Mouse (Mus musculus) embryo, embryonic 10.5 days (tissue): ENCODE measurements around the gene Nubp1.

Source experiments
- DNase-seq: peaks from one replicate; pipeline ENCODE4 v3.0.0-alpha.2; 2015; ENCODE audit warnings: low spot score

Nubp1 gene

GRCm38 (mm10) chr16:10468201-10468600 lies 56.5 kb downstream of the Nubp1 start:
- DNase-seq, result no peak

DNA sequence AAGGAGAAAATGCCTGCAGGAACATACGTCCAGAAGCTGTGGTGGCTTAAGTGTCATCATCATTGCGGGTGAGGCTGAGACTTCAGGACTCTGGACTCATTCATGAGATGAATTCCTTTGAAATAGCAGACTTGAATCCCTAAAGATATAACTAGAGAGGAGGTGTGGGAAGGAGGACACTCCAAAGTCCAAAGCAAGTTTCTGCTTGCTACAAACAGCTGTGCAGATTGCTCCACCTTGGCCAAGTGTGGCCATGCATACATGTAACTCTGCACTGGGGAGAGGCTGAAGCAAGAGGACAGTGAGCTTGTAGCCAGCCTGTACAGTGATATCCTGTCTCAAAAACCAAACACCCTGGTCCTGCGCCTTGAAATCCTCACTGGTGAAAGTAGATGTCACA lies 60.2 kb downstream of the Nubp1 start:
- DNase-seq, result no peak
